Mouse (Mus musculus) hematopoietic multipotent progenitor cell, adult 10-12 weeks (in vitro differentiated cells): ENCODE results near the gene Gm13695. TPM values are rescaled to one million over a fixed set of nuclear protein-coding genes. Genes with fewer than 3 reads are reported as not detected.

ENCODE experiments used
- polyA plus RNA-seq: library from polyadenylated mRNA; stranded (reverse); fragments of >175 nt; gene quantifications from 2 replicates; pipeline ENCODE4 v1.2.3, GENCODE M21; 2012; ENCODE audit warnings: low replicate concordance

The Gm13695 gene
- not detected in 2 replicates for polyA plus RNA-seq

DNA sequence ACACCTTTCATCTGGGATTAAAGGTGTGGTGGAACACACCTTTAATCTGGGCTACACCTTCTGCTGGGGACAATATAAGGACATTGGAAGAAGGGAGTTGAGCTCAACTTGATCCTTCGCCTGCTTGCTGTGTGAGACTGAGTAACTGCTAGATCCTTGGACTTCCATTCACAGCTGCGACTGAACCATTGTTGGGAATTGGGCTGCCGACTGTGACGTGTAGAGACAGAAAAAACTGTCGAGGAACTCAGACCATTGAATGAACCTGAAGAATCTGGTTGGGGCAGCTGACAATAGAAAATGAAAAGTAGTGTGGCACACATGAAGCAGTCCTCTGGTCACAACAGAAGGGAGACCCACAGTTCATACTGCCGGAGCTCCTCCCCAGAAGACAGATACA, at the start of gene Gm13695:
Gm13695 (plus strand) TSS at position 301 of the 400 bp plus-strand sequence.

DNA sequence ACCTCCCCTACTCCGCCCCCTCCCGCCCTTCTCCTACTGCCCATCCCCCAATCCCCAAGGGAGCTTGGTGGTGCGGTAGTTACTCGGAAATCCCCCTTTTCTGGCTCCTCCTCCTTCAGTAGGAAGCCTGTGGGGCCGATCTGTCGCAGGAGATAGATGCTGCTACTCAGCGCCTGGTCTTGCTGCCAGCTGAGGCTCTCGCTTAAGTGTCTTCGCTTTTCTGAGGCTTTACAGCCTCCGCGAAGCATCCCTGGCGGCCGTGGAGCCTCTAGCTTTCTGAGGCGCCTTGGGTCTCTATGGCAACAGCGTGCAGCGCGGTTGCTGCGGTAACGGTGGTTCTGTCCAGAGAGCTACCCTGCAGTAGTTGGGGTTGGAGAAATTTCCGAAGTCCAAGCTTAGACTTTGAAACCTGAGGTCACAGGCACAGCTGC, 26.2 kb upstream of the Gm13695 start, which contains the start of gene Zswim2:
Zswim2 (minus strand) TSS at position 298 of the 431 bp plus-strand sequence.

DNA sequence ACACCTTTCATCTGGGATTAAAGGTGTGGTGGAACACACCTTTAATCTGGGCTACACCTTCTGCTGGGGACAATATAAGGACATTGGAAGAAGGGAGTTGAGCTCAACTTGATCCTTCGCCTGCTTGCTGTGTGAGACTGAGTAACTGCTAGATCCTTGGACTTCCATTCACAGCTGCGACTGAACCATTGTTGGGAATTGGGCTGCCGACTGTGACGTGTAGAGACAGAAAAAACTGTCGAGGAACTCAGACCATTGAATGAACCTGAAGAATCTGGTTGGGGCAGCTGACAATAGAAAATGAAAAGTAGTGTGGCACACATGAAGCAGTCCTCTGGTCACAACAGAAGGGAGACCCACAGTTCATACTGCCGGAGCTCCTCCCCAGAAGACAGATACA, 11.7 kb upstream of the Gm13695 start, which contains the start of gene Gm13698:
Gm13698 (plus strand) TSS at position 301 of the 400 bp plus-strand sequence.

DNA sequence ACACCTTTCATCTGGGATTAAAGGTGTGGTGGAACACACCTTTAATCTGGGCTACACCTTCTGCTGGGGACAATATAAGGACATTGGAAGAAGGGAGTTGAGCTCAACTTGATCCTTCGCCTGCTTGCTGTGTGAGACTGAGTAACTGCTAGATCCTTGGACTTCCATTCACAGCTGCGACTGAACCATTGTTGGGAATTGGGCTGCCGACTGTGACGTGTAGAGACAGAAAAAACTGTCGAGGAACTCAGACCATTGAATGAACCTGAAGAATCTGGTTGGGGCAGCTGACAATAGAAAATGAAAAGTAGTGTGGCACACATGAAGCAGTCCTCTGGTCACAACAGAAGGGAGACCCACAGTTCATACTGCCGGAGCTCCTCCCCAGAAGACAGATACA, 5.9 kb upstream of the Gm13695 start, which contains the start of gene Gm13693:
Gm13693 (plus strand) TSS at position 301 of the 400 bp plus-strand sequence.

DNA sequence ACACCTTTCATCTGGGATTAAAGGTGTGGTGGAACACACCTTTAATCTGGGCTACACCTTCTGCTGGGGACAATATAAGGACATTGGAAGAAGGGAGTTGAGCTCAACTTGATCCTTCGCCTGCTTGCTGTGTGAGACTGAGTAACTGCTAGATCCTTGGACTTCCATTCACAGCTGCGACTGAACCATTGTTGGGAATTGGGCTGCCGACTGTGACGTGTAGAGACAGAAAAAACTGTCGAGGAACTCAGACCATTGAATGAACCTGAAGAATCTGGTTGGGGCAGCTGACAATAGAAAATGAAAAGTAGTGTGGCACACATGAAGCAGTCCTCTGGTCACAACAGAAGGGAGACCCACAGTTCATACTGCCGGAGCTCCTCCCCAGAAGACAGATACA, 5.7 kb downstream of the Gm13695 start, which contains the start of gene Gm13696:
Gm13696 (plus strand) TSS at position 301 of the 400 bp plus-strand sequence.

DNA sequence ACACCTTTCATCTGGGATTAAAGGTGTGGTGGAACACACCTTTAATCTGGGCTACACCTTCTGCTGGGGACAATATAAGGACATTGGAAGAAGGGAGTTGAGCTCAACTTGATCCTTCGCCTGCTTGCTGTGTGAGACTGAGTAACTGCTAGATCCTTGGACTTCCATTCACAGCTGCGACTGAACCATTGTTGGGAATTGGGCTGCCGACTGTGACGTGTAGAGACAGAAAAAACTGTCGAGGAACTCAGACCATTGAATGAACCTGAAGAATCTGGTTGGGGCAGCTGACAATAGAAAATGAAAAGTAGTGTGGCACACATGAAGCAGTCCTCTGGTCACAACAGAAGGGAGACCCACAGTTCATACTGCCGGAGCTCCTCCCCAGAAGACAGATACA, 11.5 kb downstream of the Gm13695 start, which contains the start of gene Gm13694:
Gm13694 (plus strand) TSS at position 301 of the 400 bp plus-strand sequence.

DNA sequence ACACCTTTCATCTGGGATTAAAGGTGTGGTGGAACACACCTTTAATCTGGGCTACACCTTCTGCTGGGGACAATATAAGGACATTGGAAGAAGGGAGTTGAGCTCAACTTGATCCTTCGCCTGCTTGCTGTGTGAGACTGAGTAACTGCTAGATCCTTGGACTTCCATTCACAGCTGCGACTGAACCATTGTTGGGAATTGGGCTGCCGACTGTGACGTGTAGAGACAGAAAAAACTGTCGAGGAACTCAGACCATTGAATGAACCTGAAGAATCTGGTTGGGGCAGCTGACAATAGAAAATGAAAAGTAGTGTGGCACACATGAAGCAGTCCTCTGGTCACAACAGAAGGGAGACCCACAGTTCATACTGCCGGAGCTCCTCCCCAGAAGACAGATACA, 17.3 kb downstream of the Gm13695 start, which contains the start of gene Gm13697:
Gm13697 (plus strand) TSS at position 301 of the 400 bp plus-strand sequence.

DNA sequence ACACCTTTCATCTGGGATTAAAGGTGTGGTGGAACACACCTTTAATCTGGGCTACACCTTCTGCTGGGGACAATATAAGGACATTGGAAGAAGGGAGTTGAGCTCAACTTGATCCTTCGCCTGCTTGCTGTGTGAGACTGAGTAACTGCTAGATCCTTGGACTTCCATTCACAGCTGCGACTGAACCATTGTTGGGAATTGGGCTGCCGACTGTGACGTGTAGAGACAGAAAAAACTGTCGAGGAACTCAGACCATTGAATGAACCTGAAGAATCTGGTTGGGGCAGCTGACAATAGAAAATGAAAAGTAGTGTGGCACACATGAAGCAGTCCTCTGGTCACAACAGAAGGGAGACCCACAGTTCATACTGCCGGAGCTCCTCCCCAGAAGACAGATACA, 23.1 kb downstream of the Gm13695 start, which contains the start of gene Gm13691:
Gm13691 (plus strand) TSS at position 301 of the 400 bp plus-strand sequence.

Other genes with a start within 250 kb of the Gm13695 start
- 30.9 and 110 TPM in 2 replicates for gene Itgav, start 242.9 kb upstream of the Gm13695 start, polyA plus RNA-seq
- 0.10 TPM in 1 of 2 replicates, not detected in the other for gene Fam171b, start 154.7 kb upstream of the Gm13695 start, polyA plus RNA-seq
- gene Zswim2, start 26.1 kb upstream of the Gm13695 start, polyA plus RNA-seq, result not detected in 2 replicates
- not detected in 2 replicates for gene Gm13698, start 11.6 kb upstream of the Gm13695 start, polyA plus RNA-seq
- gene Gm13693, start 5.8 kb upstream of the Gm13695 start, polyA plus RNA-seq, result not detected in 2 replicates
- not detected in 2 replicates for gene Gm13696, start 5.8 kb downstream of the Gm13695 start, polyA plus RNA-seq
- not detected in 2 replicates for gene Gm13694, start 11.6 kb downstream of the Gm13695 start, polyA plus RNA-seq
- not detected in 2 replicates for gene Gm13697, start 17.4 kb downstream of the Gm13695 start, polyA plus RNA-seq
- gene Gm13691, start 23.2 kb downstream of the Gm13695 start, polyA plus RNA-seq, result not detected in 2 replicates